Mouse (Mus musculus) cerebellum, adult 9-11 months (tissue): ENCODE measurements around the gene Gstm7.
"Not testable (repeated sequence)": the region's sequence is repeated elsewhere in the genome, so short reads cannot be mapped to it uniquely, and the experiment has no call there.

Experiments used
- DNase-seq: peaks from one replicate; pipeline ENCODE4 v3.0.0; 2022

Gstm7 gene

GRCm38 (mm10) chr3:107931670-107932069 is at the start of gene Gstm7:
Gstm7 (minus strand) TSS chr3:107931817.
- DNase-seq = peak; percentile 95

- no peak for DNase-seq
Measured at GRCm38 (mm10) chr3:107981261-107981660, 49.6 kb upstream of the Gstm7 start.

GRCm38 (mm10) chr3:107977691-107978090 is 46.1 kb upstream of the Gstm7 start:
- DNase-seq = no peak

GRCm38 (mm10) chr3:107974237-107974636 is 42.6 kb upstream of the Gstm7 start:
- DNase-seq = no peak

GRCm38 (mm10) chr3:107972070-107972469 is 40.5 kb upstream of the Gstm7 start:
- no peak for DNase-seq

- not testable (repeated sequence) for DNase-seq
Measured at GRCm38 (mm10) chr3:107971101-107971500, 39.5 kb upstream of the Gstm7 start.

- DNase-seq = no peak
Measured at GRCm38 (mm10) chr3:107968724-107969395, 37.2 kb upstream of the Gstm7 start, which contains the start of gene Gstm3. Gstm3 (minus strand) TSS chr3:107969283.

- DNase-seq = no peak
Measured at GRCm38 (mm10) chr3:107966631-107967030, 35.0 kb upstream of the Gstm7 start.

GRCm38 (mm10) chr3:107965592-107965991 is 34.0 kb upstream of the Gstm7 start:
- no peak for DNase-seq

- DNase-seq = no peak
Measured at GRCm38 (mm10) chr3:107964656-107965308, 33.2 kb upstream of the Gstm7 start.

GRCm38 (mm10) chr3:107964026-107964425 is 32.4 kb upstream of the Gstm7 start:
- DNase-seq = no peak

GRCm38 (mm10) chr3:107955260-107955659 is 23.6 kb upstream of the Gstm7 start:
- DNase-seq = not testable (repeated sequence)

- no peak for DNase-seq
Measured at GRCm38 (mm10) chr3:107953906-107954305, 22.3 kb upstream of the Gstm7 start.

- peak; percentile 40 for DNase-seq
Measured at GRCm38 (mm10) chr3:107953328-107953755, 21.7 kb upstream of the Gstm7 start.

- DNase-seq = no peak
Measured at GRCm38 (mm10) chr3:107950531-107950930, 18.9 kb upstream of the Gstm7 start.

GRCm38 (mm10) chr3:107949461-107949860 is 17.8 kb upstream of the Gstm7 start:
- DNase-seq = not testable (repeated sequence)

- no peak for DNase-seq
Measured at GRCm38 (mm10) chr3:107945729-107946128, 14.1 kb upstream of the Gstm7 start.

GRCm38 (mm10) chr3:107943239-107943990 is 11.8 kb upstream of the Gstm7 start, which contains the start of gene Gstm6:
Gstm6 (minus strand) TSS chr3:107943749.
- no peak for DNase-seq

GRCm38 (mm10) chr3:107941261-107941660 is 9.6 kb upstream of the Gstm7 start:
- no peak for DNase-seq

- no peak for DNase-seq
Measured at GRCm38 (mm10) chr3:107940524-107940923, 8.9 kb upstream of the Gstm7 start.

GRCm38 (mm10) chr3:107939830-107940229 is 8.2 kb upstream of the Gstm7 start:
- no peak for DNase-seq

GRCm38 (mm10) chr3:107939403-107939802 is 7.8 kb upstream of the Gstm7 start:
- peak; percentile 17 for DNase-seq

- DNase-seq = no peak
Measured at GRCm38 (mm10) chr3:107935888-107936287, 4.3 kb upstream of the Gstm7 start.

- DNase-seq = no peak
Measured at GRCm38 (mm10) chr3:107935268-107935667, 3.7 kb upstream of the Gstm7 start.
